Mouse (Mus musculus) myocyte (in vitro differentiated cells): Measurements from ENCODE around the gene Trpm4.

ENCODE experiments used
- CEBPB ChIP-seq: IDR thresholded peaks from 2 replicates; pipeline ENCODE4 v1.6.1; 2011; ENCODE audit warnings: mild to moderate bottlenecking, moderate library complexity; ENCODE audit not compliant: poor library complexity, insufficient read depth, severe bottlenecking
- E2F4 ChIP-seq: IDR thresholded peaks from one replicate; pipeline ENCODE4 v1.6.1; 2011; ENCODE audit warnings: mild to moderate bottlenecking, control low read depth, moderate library complexity; ENCODE audit not compliant: insufficient read depth
- MAX ChIP-seq: IDR thresholded peaks from one replicate; pipeline ENCODE4 v1.6.1; 2011; ENCODE audit warnings: low read depth, mild to moderate bottlenecking, control low read depth
- MYOG ChIP-seq, 3 experiments: IDR thresholded peaks; one replicate each; pipeline ENCODE4 v1.6.1; 2011; ENCODE audit warnings: control low read depth in 2 of 3, low read depth in 2 of 3, mild to moderate bottlenecking in 2 of 3; ENCODE audit not compliant: insufficient read length in 2 of 3, control insufficient read depth in 1 of 3, insufficient read depth in 1 of 3
- POLR2A ChIP-seq: IDR thresholded peaks from one replicate; pipeline ENCODE4 v1.6.1; 2011; ENCODE audit warnings: low read depth, mild to moderate bottlenecking, control low read depth, moderate library complexity; ENCODE audit not compliant: insufficient read length
- POLR2AphosphoS2 ChIP-seq: IDR thresholded peaks from one replicate; pipeline ENCODE4 v1.6.1; 2011; ENCODE audit warnings: low read depth, control low read depth; ENCODE audit not compliant: insufficient read length
- REST ChIP-seq: IDR thresholded peaks from one replicate; pipeline ENCODE4 v1.6.1; 2011; ENCODE audit warnings: mild to moderate bottlenecking, control low read depth, moderate library complexity; ENCODE audit not compliant: insufficient read depth, insufficient read length
- SRF ChIP-seq: IDR thresholded peaks from one replicate; pipeline ENCODE4 v1.6.1; 2011; ENCODE audit warnings: low read depth; ENCODE audit not compliant: control insufficient read depth, insufficient read length
- TCF12 ChIP-seq: IDR thresholded peaks from one replicate; pipeline ENCODE4 v1.6.1; 2011; ENCODE audit warnings: mild to moderate bottlenecking, control low read depth; ENCODE audit not compliant: poor library complexity, insufficient read depth, severe bottlenecking
- USF1 ChIP-seq: IDR thresholded peaks from one replicate; pipeline ENCODE4 v1.6.1; 2011; ENCODE audit warnings: low read depth, mild to moderate bottlenecking, control low read depth, moderate library complexity

- TF ChIP-seq REST (no peak), POLR2A (no peak), USF1 (no peak), POLR2AphosphoS2 (no peak), MAX (no peak), TCF12 (no peak), MYOG (IDR thresholded peaks at IDR 0.05; ENCODE audit: control insufficient read depth in 1 of 3, insufficient read depth in 1 of 3, insufficient read length in 2 of 3, low read depth in 2 of 3) (no peak), CEBPB (no peak), E2F4 (no peak), SRF (no peak)
Observed at GRCm38 (mm10) chr7:45305275-45305674, 28.3 kb downstream of the Trpm4 start.
